Mouse (Mus musculus) embryo, embryonic 11 days (tissue): ENCODE data around the gene Inpp4b.

ENCODE experiments used
- DNase-seq: peaks from one replicate; pipeline ENCODE4 v3.0.0-alpha.2; 2015

Inpp4b gene

DNA sequence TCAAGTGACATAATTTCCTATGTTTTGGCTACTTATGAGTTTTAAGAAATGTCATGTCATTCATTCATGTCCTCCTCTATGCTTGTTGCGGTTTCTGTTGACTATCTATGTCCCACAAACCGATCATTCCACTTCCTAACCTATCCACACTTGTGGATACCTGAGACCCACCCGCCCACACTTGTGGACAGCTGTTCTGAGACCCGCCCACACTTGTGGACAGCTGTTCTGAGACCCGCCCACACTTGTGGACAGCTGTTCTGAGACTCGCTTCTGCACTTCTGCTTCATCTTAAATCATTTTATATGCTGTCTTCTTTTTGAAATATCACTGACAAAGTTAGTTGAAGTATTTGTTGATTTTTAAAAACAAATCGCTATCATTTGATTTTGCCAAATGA, 400.2 kb downstream of the Inpp4b start:
- no peak for DNase-seq

DNA sequence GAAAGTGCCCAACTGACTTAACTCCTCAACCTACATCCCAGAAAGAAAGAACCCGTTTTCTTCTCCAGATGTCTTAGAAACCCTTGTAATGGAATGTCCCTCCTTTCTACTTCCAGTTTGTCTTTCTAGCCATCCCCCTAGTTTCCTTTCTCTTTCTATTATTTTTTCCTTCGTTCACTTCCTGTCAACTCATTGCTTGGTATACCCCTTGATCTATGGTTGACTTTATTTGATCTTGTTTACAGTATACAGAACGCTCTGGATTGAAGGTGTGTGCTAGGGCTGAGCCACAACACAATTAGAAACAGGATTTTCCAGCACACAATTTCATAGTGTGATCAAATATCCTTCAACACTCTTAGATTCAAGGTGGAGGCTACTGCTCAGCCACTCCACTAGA, 400.7 kb downstream of the Inpp4b start:
- DNase-seq: no peak

DNA sequence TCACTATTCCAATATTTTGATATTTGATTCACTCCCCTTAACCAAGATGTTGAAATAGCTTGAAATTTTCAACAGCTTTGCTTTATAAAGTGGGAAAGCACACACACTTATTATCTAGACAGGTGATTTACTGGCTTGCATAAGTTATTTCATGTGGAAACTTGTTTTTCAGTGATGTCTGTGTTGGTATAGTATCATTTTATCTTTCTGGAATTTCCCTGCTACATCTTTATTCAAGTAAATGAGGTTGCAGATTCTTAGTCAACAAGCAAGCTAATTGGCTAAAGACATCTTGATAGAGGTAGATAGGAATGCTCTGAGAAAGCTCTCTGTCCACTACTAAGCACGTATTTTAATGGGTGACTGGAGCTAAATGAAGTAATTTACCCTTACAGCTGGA, 403.1 kb downstream of the Inpp4b start:
- no peak for DNase-seq

DNA sequence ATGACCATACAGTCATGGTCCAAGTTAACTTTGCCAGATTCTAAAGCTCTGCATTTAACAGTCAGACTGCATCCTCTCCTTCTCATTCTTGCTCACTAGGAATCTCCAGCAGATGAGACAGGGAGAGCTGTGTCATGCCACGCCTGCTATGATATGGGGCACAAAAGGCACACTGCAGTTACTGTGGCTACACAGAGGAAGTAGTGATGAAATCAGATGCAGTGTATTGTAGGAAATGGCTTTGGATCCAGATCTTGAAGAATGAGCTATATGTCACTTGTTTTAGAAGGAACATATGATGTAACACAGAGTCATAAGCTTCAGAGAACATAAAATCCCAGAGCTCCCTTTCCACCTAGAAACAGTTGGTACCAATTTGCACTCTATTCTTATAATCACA, 408.8 kb downstream of the Inpp4b start:
- DNase-seq: no peak

DNA sequence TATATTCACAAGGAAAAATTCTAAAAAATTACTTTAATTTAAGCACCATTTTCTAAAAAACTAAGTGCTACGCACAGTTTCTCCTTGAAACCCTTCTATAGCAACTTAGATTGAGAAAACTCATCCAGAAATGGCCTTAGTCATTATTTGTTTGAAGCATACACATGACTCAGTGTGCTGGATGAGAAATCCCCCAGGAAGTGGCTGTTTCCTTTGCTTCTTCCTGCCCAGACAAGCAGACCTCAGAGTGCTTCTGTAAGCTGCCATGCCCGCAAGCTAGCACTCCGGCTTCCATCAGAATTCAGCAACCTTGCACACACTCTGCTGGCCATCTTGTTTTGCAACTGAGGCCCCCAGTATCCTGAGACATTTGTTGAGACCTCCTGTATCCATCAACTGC, 414.3 kb downstream of the Inpp4b start:
- DNase-seq: no peak

DNA sequence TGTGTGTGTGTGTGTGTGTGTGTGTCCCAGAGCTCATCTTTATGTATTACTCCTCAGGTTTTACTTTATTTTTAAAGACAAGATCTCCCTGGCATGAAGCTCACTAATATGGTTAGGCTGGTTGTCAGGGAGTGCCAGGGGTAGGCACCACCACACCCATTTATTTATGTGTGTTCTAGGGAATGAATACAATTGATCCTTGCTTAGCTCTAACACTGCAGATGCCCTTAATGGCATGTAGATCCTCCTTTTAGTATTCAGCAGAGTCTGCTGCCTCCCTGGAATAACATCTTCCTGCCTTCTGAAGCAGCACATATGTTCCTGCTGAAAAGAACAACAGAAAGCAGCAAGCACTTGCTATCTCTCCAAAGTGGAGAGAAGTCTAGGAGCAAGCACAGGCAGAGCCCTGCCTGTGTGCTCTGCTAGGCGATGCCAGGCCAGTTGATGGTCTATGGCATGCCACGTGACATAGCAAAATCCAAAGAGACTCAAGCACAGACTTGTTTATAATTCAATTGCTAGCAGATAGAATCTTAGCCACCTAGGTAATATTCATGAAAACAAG, 415.3 kb downstream of the Inpp4b start:
- DNase-seq: no peak

DNA sequence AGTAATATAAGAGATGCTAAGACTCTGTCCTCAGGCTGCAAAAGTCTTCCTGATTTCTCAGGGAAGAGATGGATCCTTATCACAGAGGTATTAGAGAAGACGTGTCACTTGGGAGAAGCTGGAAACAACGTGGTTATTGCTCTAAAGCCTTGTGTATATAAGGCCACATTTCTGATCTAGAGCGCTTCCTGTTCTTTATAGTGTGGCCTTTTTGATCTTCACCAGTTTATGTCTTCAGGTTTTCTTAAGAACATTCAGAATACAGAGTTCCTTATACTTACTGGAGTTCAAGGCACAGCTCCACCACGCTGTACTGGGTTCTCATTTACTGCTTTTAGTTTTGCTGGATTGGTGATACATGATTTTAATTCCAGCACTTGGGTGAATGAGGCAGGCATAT, 419.1 kb downstream of the Inpp4b start:
- DNase-seq: no peak

DNA sequence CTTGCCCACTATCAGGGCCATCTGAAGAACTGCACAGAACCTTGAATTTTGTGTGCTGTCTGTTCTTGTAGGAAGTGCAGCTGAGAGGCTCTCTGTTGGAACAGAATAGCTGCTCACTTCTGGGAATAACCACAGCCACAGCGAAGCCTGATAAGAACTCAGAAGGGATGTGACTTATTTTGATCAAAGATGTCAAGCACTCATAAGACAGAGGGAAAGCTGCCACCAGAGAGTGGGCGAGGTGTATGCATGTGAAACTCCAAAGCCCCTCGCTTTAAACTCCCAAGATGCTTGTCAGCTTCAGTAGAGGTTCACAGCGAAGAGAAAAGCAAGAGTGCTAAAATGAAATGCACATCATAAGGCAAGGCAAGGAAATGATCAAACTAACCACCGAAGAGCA, 423.7 kb downstream of the Inpp4b start:
- DNase-seq: no peak

DNA sequence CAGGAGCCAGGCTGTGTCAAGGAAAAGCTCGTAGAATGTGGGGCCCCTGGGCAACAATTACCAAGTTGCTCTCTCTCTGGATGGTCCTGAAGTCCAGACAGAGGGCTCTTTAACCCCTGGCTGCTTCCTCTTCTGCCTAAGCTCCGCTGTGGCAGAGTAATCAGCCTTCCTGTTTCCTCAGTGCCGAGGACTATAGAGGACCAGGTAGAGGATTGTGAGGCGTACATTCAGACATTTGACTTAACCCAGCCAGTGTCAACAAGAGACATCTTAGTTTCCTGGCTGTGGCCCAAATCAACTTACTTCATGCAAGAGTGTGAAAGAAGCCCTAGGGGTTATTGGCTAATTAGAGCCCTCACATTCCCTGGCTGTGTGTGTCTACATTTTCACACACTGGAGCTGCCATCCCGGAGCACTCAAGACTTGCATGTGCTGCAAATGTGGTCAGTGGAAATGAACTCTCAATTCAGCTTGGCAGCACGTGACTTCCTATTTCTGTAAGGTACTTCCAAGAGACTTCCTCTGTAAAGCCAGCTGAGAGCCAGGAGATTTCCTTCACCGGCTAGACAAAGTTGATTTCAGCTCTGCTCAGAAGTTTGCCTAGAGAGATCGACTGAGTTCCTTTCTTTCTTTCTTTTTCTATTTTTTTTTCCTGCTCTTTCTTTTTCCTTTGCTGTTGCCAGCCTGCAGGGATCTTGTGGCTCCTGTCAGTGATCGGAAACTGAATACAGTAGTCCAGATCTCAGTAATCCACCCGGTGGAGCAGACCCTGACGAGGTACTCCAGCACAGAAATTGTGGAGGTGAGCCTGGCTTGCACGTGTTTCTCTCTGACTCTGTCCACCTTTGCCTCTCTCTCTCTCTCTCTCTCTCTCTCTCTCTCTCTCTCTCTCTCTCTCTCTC, 425.3 kb downstream of the Inpp4b start:
- DNase-seq: peak; percentile 69

DNA sequence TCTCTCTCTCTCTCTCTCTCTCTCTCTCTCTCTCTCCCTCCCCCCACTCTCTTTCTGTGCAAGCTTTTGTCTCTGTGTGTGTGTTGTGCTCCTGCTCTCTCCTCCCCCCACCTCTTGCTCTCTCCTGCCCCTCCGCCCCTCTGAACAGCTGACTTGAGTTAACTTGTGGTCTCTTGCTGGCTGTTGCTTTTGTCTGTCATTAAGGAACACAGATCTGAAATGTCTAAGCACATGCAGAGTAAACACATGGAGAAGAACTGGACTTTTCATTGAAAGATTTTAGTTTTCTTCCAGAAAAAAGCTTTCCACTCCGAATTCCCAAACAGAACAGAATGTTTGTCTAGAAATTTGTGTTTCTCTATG, 425.9 kb downstream of the Inpp4b start:
- peak; percentile 77 for DNase-seq

DNA sequence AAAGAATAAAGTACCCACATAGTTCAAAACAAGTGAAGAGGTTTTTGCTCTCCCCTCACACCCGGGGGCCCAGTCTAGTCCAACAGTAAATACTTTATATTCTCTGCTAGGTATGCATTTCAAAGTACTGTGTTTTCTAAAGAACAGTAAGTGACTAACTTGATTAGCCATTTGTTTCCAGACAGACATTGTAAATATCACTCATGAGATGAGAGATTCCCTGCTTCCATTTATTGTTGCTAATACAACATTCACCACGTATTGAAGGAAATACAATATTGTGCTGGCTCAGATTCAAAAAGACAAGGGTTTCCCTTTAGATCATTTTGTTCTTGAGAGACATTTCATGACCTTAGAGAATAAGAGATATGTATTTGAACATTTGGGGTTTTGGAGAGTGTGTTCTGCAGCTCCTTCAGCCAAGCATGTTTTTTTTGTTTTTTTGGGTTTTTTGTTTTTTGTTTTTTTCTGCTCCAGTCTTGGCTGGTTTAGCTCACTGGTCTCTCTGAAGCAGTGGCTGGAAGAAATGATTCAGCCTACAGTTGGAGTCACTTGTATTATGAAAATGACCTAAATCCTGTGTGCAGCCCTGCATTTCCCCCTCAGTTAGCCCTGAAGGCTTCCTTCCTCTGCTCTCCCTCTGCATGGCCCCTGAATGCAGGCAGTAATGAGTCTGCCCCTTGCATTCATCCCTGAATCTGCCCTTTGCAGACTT, 426.5 kb downstream of the Inpp4b start:
- DNase-seq: peak; percentile 12

DNA sequence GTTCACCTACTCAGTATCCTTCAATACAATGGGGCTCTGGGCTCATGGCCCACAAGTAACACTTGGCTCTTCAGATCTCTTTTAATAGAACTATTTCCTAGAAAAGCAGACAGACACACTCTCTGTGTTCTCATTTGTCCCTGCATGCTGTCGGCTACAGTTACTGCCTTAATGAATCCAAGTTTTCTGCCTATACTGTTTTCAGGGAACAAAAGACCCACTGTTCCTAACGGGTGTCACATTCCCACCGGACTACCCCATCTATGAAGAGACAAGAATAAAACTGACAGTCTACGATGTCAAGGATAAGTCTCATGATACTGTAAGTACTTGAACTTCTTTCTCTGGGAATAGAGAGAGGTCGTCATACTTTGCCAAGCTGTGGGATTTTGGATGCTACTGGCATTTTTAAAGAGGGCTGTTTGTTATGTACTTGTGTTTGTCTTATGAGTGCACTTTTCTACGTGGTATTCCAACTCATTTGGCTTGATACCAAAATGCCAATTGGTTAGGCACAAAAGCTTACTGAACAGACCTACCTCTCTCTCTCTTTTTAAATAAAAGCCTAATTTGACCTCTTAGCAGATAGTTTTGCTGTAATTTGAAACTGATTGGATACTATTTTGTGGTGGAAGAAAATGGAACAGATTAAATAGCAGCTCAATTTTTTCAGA, 428.4 kb downstream of the Inpp4b start:
- DNase-seq: peak; percentile 7

DNA sequence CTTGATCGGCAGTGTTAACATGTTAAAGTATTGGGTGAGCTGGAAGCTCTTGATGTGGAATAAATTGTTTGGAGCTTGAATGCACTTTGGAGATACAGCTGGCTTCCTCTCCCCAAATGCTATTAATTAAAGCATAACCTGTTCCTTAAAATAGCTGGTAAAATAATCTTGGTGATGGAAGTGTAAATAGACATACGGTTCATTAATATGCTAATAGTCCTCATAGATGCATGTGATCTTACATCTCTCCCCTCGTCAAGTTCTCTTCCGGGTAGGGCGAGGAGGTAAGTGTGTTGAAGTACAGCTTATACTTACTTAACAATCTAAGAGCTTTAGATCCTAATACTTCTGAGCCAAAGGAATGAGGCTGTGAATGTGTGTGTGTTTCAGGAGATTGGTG, 430.5 kb downstream of the Inpp4b start:
- no peak for DNase-seq

DNA sequence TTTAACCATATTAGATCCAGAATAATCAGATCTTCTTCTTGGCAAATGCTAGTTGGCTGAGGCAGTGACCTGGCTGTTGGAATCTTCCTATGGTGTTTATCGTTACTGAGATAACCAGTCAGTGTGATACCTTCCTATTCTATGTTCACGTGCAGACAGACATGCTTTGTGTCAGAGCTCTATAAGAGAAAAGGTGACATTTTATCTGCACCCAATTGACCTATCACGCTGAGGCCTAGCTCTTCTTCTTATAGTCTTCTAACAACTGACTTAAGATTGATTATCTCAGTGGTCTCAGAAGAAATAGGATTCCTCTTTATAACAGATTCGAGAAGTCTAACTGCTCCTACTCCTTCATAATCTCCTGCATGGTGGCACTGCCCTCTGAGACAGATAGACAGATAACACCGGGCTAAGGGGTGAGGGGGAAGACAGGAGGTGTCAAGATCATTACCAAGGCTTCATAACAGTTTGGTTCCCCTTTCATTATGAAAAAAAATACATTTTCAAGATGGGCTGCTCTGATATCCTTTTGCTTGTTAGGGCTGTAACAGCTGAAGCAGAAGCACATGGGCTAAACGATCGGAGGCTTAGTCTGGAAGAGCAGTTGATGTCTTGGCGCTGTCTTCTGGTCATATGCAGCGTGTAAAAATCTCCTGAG, 431.1 kb downstream of the Inpp4b start:
- no peak for DNase-seq

DNA sequence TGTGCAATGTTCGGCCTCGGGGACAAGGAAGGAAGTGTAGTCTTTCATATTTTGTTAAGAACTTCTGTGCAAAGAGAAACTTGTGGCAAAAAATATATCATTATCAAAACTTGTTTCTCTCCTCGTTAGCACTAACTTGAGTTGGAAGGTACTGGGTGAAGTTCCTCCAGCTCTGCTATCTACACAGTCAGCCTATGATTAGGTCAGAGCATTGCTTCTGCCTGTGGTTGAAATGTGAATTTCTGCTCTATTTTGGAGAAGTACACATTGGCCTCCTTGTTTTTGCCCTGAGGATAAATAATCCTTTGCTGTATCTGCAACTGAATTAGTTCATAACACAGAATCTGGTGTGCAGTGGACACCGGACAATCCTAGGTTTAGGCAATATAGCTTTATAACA, 431.7 kb downstream of the Inpp4b start:
- DNase-seq: no peak

DNA sequence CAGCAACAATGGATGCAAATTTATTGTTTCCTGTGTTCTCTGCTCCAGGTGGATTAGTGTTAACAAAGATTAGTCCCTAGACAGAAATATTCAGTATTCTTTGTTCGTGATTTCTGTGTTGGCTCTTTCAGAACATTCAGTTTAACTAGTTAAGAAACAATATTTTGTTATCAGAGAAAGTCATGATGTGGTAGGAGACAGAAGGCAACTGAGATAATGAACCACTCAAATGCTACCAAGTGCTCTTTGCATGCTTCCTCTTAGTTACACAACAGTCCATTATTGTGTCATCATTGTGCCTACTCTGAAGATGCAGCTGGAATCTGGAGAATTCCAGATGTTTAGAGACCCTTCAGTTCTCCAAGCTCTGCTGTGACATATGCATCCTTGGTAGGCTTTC, 432.1 kb downstream of the Inpp4b start:
- no peak for DNase-seq

DNA sequence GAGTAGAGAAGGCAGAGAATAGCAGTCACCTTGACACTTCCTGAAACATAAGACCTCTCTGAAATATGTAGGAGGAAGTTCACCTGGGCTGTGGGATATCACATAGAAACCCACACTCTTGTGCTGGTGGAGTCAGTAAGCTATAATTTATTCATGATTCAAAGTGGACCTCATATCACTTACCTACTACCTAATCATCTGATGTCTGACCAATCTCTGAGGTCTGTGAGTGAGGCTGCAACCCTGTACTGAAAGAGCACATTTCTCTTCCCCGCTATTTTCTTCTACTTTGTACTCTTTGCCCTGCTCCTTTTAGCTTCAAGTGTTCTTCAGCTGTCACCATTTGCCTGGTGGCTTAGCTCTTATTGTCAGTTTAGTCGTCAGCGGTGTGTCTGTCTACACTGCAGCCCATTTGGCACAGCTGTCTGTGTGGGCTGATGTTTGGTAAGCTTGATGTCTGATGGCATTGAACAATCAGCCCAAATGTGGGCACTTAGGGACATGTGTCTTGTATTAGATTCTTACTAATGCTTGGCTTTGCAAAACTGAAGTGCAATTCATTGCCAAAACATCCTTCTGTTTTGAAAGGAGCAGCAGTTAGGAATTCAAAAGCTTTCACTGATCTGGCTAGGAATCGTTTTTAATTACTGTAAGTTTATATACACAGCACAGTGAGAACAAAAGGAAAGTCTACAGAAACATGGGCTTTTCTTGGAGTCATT, 434.3 kb downstream of the Inpp4b start:
- peak; percentile 17 for DNase-seq

DNA sequence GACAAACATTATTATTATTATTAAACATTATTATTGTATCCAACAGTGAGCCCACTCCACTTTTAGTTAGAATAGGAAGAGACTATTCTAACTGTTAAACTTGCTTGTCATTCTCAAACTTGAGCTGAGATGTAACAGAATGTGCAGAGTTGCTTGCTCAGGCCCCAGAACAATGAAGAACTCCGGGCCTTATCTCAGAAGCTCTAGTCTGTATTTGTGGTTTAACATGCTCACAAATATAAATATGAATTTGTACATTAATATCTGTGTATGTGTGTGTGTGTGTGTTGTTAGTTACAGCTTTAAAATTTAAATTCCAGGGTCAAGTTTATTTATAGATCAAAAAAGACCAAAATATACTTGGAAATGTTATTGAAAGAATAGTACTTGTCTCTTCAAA, 435.3 kb downstream of the Inpp4b start:
- DNase-seq: no peak

DNA sequence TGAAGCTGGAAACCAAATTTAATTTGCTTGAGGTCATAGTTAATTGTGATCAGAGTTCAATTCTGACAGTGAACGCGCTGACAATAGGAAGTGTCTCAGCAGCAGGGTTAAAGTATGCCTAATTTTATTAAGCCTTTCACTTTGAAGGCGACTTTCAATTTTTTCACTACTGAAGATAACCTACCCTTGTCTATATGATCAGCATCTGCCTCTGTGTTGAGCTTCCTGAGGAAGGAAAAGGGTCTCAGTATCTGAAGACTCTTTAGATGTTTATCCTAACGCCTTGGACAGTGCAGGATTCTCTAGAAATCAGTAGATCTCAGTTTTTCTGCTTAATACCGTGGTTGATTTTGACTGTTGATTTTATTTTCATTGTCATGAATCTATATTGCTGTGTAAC, 437.1 kb downstream of the Inpp4b start:
- no peak for DNase-seq

DNA sequence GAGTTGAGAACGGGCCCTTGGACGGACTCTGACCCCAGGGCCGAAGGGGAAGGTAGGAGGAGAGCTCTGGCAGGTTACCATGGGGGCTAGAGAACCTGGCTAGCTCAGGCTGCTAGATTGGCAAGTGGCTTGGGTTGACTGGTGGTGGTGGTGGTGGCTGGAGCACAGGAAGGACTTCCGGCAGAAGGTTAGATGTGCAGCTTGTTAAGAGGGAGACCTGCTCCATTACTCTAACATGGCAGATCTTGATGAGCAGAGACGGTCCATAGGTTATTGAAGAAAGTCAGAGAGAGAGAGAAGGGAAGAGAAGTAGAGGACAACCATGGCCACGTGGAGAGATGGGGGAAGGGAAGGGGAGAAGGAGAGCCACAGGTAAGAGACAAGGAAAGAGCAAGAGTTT, 437.8 kb downstream of the Inpp4b start:
- DNase-seq: no peak

DNA sequence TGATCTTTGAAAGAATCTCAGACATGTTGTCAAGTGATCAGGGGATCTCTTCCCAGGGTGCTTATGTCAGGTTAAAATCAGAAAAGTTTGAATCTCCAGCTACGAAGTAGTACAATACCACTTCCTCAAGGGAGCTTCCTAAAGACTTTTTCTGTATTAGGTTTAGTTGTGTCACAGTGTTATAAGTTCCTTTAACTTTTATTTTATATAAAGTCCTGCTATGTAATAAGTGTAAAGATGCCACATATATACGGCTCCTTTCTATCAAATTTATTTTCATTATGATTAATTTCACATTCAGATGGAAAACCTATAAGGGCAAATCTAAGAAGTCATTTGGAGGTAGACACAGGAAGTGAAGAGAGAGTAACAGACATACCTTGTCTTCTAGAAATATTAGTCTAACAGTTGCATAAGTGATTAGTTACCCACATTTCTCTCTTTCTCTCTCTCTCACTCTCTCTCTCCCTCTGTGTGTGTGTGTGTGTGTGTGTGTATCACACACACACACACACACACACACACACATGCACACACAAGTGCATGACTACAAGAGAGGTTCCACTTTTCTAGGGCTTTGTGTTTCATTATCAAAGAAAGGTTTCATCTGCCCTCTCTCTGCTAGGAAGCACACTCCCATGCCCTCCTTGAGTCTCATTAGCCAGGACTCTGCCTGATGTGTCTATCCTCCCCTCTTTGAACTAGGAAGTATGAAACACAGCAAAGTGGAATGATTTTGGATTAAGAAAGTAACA, 438.7 kb downstream of the Inpp4b start:
- DNase-seq: no peak

DNA sequence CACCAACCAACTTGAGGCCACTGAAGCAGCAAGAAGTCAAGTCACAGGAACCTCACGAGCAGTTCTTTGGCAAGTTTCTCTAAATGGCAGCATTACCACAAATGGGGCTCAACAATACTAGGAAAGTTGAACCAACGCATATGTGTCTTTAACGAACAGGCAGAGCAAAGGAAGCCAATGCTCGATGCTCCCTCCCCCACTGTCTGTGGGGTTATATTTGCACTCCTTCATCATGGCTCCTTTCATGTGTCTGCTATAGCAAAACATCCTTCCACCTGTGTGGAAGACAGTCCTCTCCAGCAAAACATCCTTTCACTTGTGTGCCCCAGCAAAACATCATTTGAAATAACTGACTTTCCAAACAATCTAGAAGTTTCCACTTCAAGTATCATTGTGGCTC, 440.4 kb downstream of the Inpp4b start:
- DNase-seq: no peak
